Mouse (Mus musculus): ENCODE results near the gene Ptprk. TPM values are rescaled to one million over a fixed set of nuclear protein-coding genes. Genes with fewer than 3 reads are reported as not detected.

Ptprk gene
- total and polyA plus RNA-seq, 3 experiments: 8.6 to 21.0 (median 20.0) TPM

DNA sequence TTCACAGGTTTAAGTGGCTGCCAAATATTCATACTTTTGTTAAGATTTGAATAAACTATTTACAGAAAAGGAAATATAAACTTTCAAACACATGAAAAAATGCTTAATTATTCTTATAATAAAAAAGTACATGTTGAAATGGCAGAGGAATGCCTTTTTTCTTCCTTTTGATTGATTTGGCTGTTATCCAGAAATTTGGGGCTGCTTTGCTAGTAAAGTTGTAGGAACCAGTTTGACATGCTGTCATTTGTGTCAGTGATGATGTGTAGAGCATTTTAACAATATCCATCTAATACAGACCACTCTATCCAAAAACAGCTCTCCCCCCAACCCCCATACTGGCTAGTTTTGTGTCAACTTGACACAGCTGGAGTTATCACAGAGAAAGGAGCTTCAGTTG lies 86.7 kb downstream of the Ptprk start:
- Histone ChIP-seq H3K27me3 (ENCODE audit: control insufficient read depth, insufficient read depth, low read length) (no peaks in the 10 kb centered on the region), H3K79me2 (replicated peaks; ENCODE audit: control insufficient read depth, insufficient read depth, low read length) (no peaks in the 10 kb centered on the region), H3K9ac (ENCODE audit: low read depth, low read length) (no peak overlapping the region), H3K4me3 (no peak overlapping the region), H3K36me3 (ENCODE audit: control insufficient read depth, insufficient read depth, low read length) (peaks cover 8% of the 10 kb centered on the region), H3K4me1 (ENCODE audit: control insufficient read depth, insufficient read depth, low read length) (no peaks in the 10 kb centered on the region), H3K27ac (no peak overlapping the region)
- DNase-seq: no peak
- intact Hi-C loops (cut with DNase I): no loop called here
- TF ChIP-seq CTCF (IDR thresholded peaks at IDR 0.05): no peak
- no peak for TF ChIP-seq POLR2A (IDR thresholded peaks at IDR 0.05; ENCODE audit: insufficient read depth, low read depth, low read length)

DNA sequence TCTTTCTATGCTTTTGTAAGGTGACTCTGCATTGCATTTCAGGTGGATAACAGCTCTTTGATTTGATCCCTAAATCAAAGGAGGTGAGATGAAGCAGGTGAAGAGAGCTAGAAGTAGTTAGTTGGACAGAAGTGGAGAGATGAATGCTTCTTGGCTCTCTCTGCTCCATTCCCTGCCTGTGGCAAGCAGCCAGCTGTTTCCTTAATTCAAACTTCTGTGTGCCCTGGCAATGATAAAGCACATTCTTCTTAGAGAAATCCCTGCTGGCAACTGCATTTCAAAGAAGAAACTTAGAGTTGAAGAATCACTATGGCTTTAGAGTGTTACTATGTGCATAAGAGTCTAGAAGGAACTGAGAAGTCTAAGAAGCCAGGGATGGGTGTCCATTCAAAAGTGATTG lies 89.6 kb downstream of the Ptprk start:
- no peak overlapping the region for H3K9ac ChIP-seq (ENCODE audit: low read depth, low read length)
- no peaks in the 10 kb centered on the region for H3K79me2 ChIP-seq (replicated peaks; ENCODE audit: control insufficient read depth, insufficient read depth, low read length)
- H3K36me3 ChIP-seq (ENCODE audit: control insufficient read depth, insufficient read depth, low read length): peaks cover 10% of the 10 kb centered on the region
- intact Hi-C loops (cut with DNase I): no loop called here
- H3K27ac ChIP-seq: no peak overlapping the region
- peak in 1 of 2 experiments; percentile 20 for DNase-seq
- no peak for TF ChIP-seq EP300 (IDR thresholded peaks at IDR 0.05; ENCODE audit: insufficient read depth, low read depth, low read length)
- no peak for TF ChIP-seq CTCF (IDR thresholded peaks at IDR 0.05)
- no peak for TF ChIP-seq POLR2A (IDR thresholded peaks at IDR 0.05; ENCODE audit: insufficient read depth, low read depth, low read length)
- peaks cover 2% of the 10 kb centered on the region; the same call in 1 of the 2 replicates for H3K4me1 ChIP-seq (ENCODE audit: control insufficient read depth, insufficient read depth, low read length)
- no peak overlapping the region for H3K4me3 ChIP-seq
- no peaks in the 10 kb centered on the region for H3K27me3 ChIP-seq (ENCODE audit: control insufficient read depth, insufficient read depth, low read length)

GRCm38 (mm10) chr10:28164746-28165145 lies 90.1 kb downstream of the Ptprk start:
- intact Hi-C loops (cut with DNase I): no loop called here
- Histone ChIP-seq H3K27me3 (ENCODE audit: control insufficient read depth, insufficient read depth, low read length) (no peaks in the 10 kb centered on the region), H3K9ac (ENCODE audit: low read depth, low read length) (no peak overlapping the region), H3K27ac (no peak overlapping the region), H3K36me3 (ENCODE audit: control insufficient read depth, insufficient read depth, low read length) (peaks cover 10% of the 10 kb centered on the region), H3K79me2 (replicated peaks; ENCODE audit: control insufficient read depth, insufficient read depth, low read length) (no peaks in the 10 kb centered on the region), H3K4me3 (no peak overlapping the region), H3K4me1 (ENCODE audit: control insufficient read depth, insufficient read depth, low read length) (peaks cover 2% of the 10 kb centered on the region; the same call in 1 of the 2 replicates)
- no peak for TF ChIP-seq EP300 (IDR thresholded peaks at IDR 0.05; ENCODE audit: insufficient read depth, low read depth, low read length)
- no peak for TF ChIP-seq CTCF (IDR thresholded peaks at IDR 0.05)
- no peak for TF ChIP-seq POLR2A (IDR thresholded peaks at IDR 0.05; ENCODE audit: insufficient read depth, low read depth, low read length)
- no peak for DNase-seq

DNA sequence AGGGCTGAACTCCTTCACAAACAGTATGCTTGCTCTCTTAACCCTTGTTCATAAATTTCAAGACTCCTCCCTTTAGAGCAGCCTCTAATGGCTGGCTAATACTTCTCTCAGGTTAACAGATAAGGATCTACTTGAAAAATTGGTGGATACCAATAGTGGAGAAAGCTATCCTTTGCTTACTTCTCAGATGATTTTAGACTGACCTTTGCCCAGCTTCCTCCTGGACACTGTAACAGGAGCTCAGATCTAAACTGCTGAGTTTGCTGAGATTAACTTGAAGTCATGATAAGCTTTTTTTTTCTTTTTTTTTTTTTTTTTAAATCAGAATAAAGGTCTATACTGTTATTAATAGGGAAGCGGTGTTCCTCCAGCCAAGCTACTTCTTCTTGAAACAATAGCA lies 92.0 kb downstream of the Ptprk start:
- H3K4me3 ChIP-seq: no peak overlapping the region
- no peak overlapping the region for H3K9ac ChIP-seq (ENCODE audit: low read depth, low read length)
- 65% methylated on average over 1 of the region's 1 CpGs for WGBS
- intact Hi-C loops (cut with DNase I): no loop called here
- no peak for TF ChIP-seq EP300 (IDR thresholded peaks at IDR 0.05; ENCODE audit: insufficient read depth, low read depth, low read length)
- TF ChIP-seq CTCF (IDR thresholded peaks at IDR 0.05): no peak
- no peak for TF ChIP-seq POLR2A (IDR thresholded peaks at IDR 0.05; ENCODE audit: insufficient read depth, low read depth, low read length)
- H3K79me2 ChIP-seq (replicated peaks; ENCODE audit: control insufficient read depth, insufficient read depth, low read length): no peaks in the 10 kb centered on the region; the same call in 1 of the 2 replicates
- no peak for DNase-seq
- peaks cover 10% of the 10 kb centered on the region for H3K36me3 ChIP-seq (ENCODE audit: control insufficient read depth, insufficient read depth, low read length)
- H3K27ac ChIP-seq: no peak overlapping the region
- no peaks in the 10 kb centered on the region for H3K27me3 ChIP-seq (ENCODE audit: control insufficient read depth, insufficient read depth, low read length)
- peaks cover 2% of the 10 kb centered on the region; the same call in 1 of the 2 replicates for H3K4me1 ChIP-seq (ENCODE audit: control insufficient read depth, insufficient read depth, low read length)

DNA sequence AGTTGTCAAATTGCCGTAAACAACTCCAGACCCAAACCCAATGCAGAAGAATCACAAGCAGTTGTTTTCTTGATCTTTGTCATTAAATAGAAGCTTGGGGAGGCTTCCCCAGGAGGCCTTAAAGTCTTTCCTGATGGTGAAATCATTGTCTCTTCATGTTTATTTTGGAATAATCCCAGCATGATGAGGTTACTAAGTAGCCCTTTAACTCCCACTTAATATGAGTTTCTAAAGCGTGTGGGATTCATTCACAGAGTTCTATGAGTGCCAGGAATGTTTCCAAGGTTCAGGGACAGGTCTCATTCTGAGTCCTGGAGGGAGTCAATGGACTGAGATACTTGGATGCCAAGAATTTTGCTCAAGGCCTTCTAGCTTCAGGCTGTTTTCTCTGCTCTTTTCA lies 92.5 kb downstream of the Ptprk start:
- H3K36me3 ChIP-seq (ENCODE audit: control insufficient read depth, insufficient read depth, low read length): peaks cover 10% of the 10 kb centered on the region
- no peaks in the 10 kb centered on the region; the same call in 1 of the 2 replicates for H3K79me2 ChIP-seq (replicated peaks; ENCODE audit: control insufficient read depth, insufficient read depth, low read length)
- H3K9ac ChIP-seq (ENCODE audit: low read depth, low read length): no peak overlapping the region
- no peak for DNase-seq
- no peaks in the 10 kb centered on the region for H3K27me3 ChIP-seq (ENCODE audit: control insufficient read depth, insufficient read depth, low read length)
- H3K4me1 ChIP-seq (ENCODE audit: control insufficient read depth, insufficient read depth, low read length): peaks cover 2% of the 10 kb centered on the region; the same call in 1 of the 2 replicates
- TF ChIP-seq POLR2A (IDR thresholded peaks at IDR 0.05; ENCODE audit: insufficient read depth, low read depth, low read length) (no peak), CTCF (IDR thresholded peaks at IDR 0.05) (no peak), EP300 (IDR thresholded peaks at IDR 0.05; ENCODE audit: insufficient read depth, low read depth, low read length) (no peak)
- intact Hi-C loops (cut with DNase I): no loop called here
- no peak overlapping the region for H3K4me3 ChIP-seq
- 27% methylated on average over 2 of the region's 2 CpGs for WGBS
- no peak overlapping the region for H3K27ac ChIP-seq

DNA sequence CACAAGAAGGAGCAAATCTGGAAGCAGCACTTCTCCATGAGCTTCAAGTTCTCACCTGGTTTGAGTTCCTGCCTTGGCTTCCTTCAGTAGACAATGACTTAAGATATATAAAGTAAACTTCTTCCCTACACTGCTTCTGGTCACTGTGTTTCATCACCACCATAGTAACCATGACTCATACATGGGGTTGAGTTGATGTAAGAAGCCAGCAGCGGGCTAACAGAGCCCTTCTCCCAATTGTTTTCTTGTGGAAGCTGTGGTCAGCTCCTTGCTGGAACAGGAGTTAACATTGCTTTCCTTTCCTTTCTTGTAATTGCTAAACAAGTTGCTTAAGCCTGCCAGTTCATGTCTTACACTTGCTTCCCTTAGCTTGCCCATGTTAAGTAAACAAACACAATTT lies 96.6 kb downstream of the Ptprk start:
- intact Hi-C loops (cut with DNase I): no loop called here
- no peaks in the 10 kb centered on the region; the same call in 1 of the 2 replicates for H3K79me2 ChIP-seq (replicated peaks; ENCODE audit: control insufficient read depth, insufficient read depth, low read length)
- peaks cover 2% of the 10 kb centered on the region; the same call in 1 of the 2 replicates for H3K4me1 ChIP-seq (ENCODE audit: control insufficient read depth, insufficient read depth, low read length)
- H3K9ac ChIP-seq (ENCODE audit: low read depth, low read length): no peak overlapping the region
- WGBS: 58% methylated on average over 1 of the region's 1 CpGs
- H3K36me3 ChIP-seq (ENCODE audit: control insufficient read depth, insufficient read depth, low read length): peaks cover 2% of the 10 kb centered on the region; the same call in 1 of the 2 replicates
- no peaks in the 10 kb centered on the region for H3K27me3 ChIP-seq (ENCODE audit: control insufficient read depth, insufficient read depth, low read length)
- DNase-seq: no peak
- TF ChIP-seq POLR2A (IDR thresholded peaks at IDR 0.05; ENCODE audit: insufficient read depth, low read depth, low read length) (no peak), CTCF (IDR thresholded peaks at IDR 0.05) (no peak), EP300 (IDR thresholded peaks at IDR 0.05; ENCODE audit: insufficient read depth, low read depth, low read length) (no peak)
- H3K4me3 ChIP-seq: no peak overlapping the region
- H3K27ac ChIP-seq: no peak overlapping the region
